Mouse (Mus musculus) heart, adult 18-20 months (tissue): ENCODE data around the gene Wfs1. TPM values are rescaled to one million over a fixed set of nuclear protein-coding genes. Genes with fewer than 3 reads are reported as not detected.
A peak's percentile ranks its signal among the peaks of the same experiment; 100 is the strongest.
"Not testable (repeated sequence)": the region's sequence is repeated elsewhere in the genome, so short reads cannot be mapped to it uniquely, and the experiment has no call there.

Experiments used
- DNase-seq, 2 experiments: peaks; one replicate each; pipeline ENCODE4 v3.0.0; 2021 to 2022; ENCODE audit warnings: mixed read lengths in 1 of 2
- total RNA-seq, 2 experiments: library from RNA; stranded (reverse); gene quantifications; 2 replicates each; pipeline ENCODE4 v1.2.3; 2021

Gene Wfs1
- total RNA-seq, 2 experiments from 2014 or later: 84.6 to 86.4 TPM

DNA sequence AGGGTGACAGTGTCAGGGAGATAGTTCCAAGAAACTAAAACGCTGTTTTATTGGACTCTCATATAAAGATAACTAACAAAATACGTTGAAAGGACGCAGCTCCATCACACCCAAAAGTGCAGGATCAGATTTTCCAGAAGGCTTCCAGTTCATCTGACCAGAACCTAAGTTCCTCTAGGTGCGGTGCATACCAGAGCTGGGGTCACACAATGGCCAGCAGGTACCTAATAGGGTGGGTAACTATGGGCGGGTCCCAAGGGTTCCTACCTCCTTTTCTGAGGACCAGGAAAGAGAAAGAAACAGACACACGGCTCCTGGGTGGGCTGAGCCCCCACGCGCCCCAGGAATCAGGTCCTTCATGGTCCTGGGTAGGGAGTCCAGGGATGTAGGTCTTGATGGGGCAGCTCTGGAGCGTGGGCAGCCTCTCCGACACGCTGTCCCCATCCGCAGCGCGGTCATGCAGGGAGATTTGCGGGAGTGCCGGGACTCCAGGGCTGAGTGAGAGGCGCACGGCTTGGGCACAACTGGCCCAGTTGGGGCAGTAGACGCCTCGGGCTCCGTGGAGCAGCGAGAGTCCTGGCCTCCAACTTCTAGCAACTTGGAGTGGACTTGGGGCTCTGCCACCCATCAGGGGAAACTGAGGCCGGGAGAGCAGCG lies 753 bp downstream of the Wfs1 start:
- DNase-seq: no peak

DNA sequence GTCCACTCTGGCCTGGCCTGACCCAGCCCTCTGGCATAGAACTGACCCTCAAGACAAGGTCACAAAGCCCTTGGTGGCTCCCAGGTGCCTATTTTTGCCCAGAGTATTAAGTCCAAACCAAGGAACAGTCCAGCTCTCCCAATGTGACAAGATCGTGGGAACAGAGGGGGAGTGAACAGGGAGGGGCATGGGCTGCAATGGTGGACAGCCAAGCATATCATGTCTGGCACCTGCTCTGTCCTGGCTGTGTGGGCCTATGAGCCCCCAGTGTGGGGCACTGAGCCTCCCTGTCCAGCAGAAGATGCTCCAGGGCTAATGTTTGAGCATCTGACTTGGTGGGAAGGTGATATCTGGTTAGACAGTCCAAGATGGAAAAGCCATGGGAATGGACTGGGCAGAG lies 2.4 kb downstream of the Wfs1 start:
- DNase-seq: no peak

DNA sequence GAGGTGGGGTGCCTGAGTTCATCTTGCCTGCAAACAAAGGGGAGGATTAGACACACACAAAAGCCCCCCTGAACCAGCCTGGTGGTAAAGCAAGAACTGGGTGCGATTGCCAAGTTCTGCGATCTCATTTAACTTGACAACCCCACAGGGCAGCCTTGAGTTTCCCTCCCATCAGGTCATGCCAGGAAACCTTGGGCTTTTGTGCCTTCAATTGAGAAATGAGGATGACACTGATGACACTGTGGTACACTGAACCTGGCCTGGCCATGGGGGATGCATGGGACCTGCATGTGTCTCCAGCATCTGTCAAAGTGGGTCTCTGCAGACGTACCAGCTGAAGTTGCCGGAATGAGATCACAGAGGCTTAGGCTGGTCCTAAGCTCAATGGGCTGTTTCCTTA lies 6.7 kb downstream of the Wfs1 start:
- DNase-seq: no peak

DNA sequence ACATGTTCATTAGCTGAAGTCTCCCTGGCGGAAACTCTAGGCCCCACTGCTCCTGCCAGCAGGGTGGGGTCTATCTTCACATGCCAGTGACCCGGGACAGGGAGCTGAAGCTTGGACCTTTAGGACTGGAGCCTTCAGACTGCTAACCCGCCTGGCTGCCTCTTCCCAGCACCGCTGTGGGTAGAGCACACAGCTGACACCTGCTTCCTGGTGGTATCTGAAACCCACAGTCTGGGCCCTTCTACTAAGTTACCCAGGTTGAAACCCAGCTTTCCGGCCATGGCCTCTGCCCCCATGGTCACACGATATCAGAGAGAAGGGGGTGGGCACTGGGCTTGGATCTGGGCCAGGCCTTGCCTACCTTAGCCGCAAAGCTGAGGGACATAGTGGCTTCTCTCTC lies 9.4 kb downstream of the Wfs1 start:
- no peak for DNase-seq

DNA sequence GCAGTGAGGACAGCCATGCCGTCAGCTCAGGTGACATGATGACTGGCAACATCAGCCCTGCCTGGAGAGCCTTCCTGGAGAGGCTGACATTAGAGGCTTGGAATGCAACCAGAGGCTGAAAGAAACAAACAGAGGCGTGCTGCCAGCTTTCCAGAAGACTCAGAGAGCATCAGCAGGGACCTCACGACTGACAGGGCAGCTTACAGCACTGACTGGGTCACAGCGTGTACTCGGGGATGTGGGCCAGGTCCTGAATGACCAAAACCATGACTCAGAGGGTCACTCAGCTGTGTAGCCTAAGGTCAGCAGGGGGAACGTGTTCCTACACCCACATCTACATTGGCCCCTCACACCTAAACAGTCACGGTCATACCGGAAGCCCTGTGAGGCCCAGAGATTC lies 10.0 kb downstream of the Wfs1 start:
- peak in 1 of 2 experiments; percentile 34 for DNase-seq

DNA sequence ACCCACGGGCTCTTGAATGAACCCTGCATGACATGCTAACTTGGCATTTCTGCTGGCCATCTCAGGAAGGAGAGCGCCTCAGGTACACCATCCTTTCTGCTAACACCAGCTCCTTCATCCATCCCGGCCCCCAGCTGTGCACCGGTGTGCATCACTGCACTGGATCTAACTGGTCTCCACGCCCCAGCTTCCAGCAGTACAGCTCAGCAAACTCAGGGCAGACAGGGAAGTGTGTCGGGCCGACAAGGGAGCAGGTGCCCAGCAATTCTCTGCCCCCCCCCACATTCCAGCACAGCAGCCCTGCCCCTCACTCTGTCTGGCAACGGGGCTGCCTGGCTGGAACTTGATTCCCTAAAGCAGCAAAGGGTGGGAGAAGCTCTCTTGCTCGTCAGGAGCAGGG lies 11.2 kb downstream of the Wfs1 start:
- DNase-seq: no peak

DNA sequence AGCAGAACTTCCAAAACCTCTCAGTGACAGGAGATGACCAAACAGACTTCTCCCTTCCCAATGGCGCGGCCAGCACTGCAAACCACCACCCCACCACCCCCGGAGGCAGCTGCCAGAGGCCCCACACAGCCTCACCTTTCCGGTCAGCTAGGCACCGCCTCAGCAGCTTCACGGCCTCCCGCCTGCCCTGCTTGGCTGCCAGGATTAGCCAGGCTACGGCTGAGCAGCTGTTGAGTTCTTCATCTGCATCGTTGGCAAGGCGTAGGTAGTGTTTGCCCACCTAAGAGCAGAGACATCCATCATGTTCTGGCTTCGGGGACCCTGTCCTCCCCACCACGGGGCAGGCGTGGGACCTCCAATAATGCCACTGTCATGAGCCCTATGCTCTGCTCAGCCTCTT lies 13.7 kb downstream of the Wfs1 start:
- DNase-seq: no peak

DNA sequence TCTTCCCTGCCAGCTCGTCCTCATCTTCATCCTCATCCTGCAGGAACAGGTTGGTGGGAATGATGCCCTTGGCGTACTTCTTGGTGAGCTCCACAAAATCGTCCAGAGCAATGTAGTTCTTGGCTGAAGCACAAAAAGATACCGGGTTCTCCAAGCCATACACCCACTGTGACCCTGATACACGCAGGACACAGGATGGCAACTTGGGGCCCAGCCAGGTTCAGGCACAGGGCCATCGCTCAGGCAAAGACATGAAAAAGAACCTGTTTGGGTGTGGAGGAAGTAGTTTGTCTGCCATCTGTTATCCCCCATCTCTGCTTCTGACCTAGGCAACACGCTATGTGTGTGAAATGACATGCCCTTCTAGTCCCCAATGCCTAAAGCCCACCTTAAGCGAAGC lies 17.4 kb downstream of the Wfs1 start:
- no peak for DNase-seq

DNA sequence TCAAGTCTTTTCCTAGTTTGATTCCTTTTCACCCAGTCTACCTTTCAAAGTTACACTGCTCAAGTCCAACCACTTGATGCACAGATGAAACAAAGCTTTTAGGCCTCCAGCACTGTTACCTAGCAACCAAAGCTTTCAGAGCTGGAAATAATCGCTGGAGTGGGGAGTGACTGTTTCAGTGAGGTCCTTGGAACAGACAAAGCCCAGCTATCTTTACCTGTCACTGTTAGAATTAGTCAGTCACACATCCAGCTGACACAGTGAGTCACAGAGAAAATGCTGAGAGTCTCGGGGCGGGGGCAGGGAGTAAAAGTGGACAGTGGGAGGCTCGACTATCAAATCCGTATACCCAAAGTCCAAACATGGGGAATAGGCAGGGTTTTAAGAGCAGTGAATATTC lies 28.5 kb downstream of the Wfs1 start:
- DNase-seq: no peak

DNA sequence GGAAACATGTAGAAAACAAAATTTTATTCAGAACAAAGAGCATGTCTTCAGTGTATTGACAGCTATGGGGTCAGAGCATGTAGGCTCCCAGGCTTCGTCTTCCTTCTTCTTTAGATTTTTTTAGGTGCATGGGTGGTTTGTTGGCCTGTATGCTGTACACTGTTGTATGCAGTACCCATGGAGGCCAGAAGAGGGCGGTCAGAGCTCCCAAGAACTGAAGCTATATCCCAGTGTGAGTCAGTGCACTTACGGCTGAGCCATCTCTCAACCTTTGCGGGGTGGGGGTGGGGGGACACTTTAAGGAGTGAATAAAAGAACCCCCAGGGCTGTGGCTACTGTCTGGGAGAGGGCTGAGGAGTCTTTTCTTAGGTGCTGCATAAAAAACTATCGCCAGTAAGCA lies 30.2 kb downstream of the Wfs1 start:
- DNase-seq: peak; percentile 20 to 75

DNA sequence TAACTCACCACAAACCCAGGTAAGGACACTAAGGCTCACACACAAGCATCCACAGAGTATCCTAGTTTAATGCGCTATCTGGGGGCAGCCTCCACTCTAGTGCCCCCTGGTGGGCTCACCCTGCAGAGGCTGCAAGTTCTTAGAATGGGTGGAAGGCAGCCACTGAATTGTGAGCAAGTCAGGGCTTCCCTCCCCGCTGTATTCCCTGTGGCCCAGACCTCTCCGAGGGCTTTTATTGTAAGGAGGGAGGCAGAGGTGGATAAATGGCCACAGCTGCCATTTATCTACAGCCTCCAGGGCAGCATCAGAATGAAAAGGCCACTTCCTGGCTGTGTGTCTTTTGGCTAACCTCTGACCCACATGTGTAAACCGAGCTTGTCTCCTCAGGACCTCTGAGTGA lies 33.6 kb downstream of the Wfs1 start:
- peak in 1 of 2 experiments; percentile 32 for DNase-seq

DNA sequence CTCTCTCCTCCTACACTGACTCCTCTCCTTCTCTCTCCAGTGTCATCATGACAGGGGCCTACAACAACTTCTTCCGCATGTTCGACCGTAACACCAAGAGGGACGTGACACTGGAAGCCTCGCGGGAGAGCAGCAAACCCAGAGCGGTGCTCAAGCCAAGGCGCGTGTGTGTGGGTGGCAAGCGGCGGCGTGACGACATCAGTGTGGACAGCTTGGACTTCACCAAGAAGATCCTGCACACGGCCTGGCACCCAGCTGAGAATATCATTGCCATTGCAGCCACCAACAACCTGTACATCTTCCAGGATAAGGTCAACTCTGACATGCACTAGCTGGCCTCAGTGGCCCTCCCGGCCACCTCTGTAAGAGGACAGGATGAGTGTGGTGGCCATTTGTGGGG lies 36.7 kb downstream of the Wfs1 start:
- no peak for DNase-seq

DNA sequence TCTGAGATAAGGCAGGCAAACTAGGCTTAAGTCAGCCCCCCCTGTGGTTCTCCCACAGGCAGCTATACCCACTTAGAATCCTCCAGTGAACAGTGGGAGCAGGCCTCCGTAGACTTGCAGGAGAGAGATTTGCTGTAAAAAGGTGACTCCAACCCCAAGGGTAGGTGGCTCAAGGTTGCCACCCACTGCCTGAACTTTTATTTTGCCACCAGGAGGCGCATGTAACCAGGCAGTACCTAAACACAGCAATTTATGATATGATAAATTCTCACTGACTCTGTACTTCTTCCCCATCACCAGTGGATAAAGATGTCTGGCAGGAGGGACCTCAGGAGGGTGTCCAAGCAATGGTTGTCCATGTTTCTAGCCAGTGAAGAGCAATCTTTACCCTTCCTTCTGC lies 38.1 kb downstream of the Wfs1 start:
- DNase-seq: peak in 1 of 2 experiments; percentile 20

DNA sequence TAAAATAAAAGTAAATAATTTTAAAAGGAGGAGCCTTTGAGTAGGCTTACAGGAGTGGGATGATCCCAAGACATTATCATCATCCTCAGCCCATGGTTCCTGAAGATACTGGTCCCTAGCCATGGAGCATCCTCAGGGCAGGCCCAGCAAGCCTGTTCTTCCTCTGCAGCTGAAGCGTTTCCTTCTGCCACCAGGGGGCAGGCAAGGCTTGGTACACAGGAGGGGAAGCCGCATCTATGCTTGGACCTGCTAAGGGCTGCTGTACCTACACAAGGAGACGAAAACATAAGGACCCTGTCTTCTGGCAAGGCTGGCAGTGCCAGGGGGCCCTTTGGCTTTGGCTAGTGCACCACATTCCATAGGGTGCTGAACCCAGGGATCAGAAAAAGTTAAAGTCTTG lies 40.2 kb downstream of the Wfs1 start:
- DNase-seq: peak; percentile 55 to 84

DNA sequence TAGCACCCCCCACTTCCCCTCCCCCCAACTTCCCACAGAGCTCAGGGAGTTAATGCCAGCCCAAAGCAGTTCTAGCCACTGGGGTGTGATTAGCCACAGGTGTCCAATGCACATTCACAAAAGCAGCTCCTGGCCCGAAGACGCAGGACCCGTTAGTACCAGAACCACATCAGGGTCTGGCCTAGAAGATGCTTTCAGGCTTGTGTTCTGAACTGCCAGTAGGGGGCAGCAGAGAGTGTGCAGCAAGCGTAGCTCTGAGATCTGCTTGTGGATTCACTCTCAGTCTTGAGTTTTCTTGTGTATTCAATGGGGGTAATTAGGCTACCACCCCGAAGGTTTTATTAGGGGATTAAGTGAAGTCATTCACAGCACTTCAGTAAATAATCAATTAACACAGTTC lies 42.6 kb downstream of the Wfs1 start:
- DNase-seq: peak; percentile 36 to 72

DNA sequence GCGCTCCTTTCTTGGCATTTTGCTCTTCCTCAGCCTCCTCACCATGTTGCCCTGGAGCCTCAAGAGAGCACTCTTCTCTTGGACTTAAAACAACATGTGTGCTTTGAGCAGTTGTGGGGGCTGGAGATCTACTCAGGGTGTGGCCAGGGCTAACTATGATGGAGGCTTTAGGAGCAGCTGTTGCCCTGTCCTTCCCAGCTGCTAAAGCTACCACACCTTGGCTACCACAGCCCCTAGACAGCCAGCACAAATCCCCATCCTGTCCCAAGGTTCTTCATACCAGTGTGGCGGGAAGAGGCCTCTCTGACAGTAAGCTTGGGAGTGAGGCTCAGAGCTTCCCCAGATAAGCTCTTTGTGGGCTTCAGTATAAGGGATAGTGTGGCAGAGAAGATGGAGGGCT lies 43.3 kb downstream of the Wfs1 start:
- DNase-seq: no peak

DNA sequence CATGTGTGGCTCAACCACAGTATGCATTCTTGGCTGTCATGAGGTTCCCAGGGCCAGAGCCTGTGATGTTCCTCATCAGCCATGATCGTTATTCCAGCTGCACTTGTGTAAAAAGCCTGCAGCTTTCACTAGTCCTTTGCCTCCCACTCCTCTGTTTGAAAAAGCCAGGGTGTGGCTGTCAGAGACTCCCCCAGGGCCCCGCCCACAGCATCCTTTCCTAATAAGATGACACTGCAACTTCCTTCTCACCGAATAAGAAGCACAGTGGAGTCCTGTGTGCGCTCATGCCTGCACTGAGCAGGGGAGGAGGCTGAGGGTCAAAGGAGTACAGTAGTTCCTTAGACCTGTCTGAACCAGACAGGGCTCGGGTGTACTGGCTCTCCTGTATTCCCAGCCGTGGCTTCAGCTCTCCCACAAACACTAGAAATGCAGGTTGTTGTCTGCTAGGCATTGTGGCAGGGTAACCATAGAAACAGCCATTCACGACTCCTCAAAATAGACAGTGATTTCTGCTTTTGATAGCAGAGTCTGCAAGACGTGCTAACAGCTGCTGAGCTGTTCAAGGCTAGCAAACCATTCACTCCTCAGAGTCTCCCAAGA lies 43.8 kb downstream of the Wfs1 start:
- DNase-seq: no peak

DNA sequence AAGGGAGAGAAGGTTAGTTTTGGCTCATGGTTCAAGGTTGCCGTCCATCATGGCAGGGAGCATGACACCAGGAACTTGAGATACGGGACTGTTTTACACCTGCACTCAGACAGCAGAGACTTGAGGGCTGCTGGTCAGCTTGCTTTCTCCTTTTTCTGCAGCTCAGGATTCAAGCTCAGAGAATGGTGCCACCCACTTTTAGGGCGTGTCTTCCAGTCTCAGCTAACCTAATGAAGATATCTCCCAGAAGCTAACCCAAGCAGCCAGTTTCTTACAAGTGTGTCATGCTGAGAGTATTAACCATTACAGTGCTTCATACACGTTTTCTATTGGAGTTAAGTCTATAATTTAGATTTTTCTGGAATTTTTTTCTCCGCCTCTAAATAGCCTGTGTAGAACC lies 44.5 kb downstream of the Wfs1 start:
- DNase-seq: no peak

DNA sequence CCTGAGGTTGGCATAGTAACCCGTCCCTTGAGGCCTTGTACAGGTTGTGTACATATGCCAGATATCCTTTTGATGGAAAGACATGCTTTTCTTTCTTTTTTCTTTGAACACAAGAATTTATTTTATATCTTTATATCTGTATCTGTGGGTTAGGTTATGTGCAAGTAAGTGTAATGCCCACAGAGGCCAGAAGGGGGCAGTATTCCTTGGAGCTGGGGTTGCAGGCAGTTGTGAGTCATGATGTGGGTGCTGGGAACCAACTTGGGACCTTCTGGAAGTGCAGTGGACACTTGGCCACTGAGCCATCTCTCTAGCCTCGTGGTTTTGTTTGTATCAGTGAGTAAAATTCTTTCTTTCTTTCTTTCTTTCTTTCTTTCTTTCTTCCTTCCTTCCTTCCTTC lies 46.6 kb downstream of the Wfs1 start:
- no peak for DNase-seq

DNA sequence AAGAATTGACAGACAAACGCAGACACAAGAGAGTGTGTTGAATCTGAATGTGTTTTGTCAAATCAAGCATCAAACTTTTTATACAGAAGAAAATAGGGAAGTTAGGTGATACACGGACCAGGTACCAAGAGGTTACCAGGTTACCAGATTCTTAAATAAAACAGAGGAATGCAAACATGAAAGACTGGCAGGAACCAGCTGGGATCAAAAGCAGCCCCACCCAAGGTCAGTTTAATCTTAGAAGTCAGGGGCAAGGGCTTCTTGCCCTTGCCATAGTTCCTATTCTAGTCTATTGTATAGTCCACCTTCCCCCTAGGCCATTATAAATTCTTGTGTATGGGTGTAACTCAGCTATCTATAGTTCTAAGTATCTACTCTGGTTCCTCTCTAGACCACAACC lies 50.0 kb downstream of the Wfs1 start:
- not testable (repeated sequence) for DNase-seq

DNA sequence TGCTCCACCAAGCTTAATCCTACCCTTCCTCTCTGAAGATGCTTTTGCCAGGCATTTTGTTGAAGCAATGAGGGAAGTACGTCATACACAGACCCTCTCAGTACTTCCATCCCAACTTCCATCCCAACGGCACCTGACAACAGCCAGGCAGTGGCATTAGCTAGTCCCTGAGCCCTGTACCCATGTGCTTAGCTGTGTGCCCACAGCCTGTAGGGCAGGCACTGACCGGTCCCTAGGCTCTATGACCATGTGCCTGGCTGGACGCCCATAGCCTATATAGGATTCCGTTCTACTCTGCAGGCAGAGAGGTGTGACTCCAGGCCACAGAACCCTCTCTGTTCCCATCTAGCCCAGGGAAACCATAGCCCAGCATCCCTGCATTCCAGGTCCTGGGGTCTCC lies 51.0 kb downstream of the Wfs1 start:
- DNase-seq: no peak

DNA sequence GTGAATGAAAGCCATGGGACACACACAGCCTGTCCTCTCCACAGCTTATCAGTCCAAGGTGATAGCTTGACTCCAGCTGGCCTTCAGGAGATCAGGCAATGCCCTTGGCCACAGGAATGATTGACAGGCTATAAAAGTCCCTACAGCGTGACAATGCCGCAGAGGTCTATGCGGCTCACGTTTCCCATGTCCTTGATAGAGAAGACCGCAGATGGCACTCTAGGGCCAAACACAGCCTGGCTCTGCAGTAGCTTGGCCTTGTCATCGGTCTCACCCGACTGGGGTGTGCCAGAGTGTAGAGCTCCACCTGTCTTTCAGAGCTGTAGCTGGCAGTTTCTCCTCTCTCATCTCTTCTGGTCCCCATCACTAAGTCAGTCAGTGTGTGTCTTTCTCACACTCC lies 52.5 kb downstream of the Wfs1 start:
- peak; percentile 32 to 78 for DNase-seq

DNA sequence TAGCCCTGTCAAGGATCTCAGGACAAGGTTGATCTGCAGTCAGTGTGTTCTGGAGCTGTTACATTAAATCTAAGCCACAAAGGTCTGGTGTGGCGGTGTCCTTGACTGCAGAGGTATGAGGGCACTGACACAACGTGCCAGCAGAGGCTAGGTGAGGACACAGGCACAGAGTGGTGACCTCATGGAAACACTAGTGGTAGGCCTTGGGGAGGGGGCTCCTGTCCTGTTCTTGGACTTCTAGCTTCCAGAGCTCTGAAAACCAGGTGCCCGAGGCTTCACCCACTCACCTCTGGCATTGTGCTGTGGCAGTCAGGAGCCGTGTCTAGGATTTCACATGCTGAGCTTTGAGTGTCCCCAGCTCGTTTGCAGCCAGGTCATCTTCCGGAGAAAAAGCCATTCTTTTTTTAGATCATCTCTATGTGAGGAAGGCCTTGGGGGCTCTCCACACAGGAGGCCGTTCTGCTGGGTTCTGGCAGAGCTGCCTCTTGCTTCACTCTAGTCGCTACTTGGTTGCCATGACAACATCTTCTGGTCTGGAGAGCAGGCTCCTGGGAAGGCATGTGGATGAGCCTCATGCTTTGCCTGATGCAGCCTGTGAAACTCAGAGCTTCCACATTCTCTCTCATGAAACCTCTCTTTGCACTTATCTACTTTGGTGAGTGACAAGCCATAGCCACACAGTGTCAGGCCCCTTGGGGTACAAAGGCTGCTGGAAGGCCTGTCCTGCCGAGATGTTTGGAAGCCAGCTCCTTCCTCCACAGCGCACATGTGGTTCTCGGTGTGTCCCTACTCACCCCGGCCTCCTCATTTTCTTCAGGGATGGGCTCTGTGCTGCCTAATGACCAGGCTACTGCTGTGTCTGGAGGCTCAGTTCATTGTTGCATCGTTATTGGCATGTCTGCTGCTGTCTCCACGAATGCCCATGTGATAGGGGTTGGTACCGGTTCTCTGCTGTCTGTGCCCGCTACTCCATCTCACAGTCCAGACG lies 53.2 kb downstream of the Wfs1 start:
- DNase-seq: peak; percentile 44 to 51
